ENCODE assay signal across 21 mouse cellular contexts in the genomic region with DNA sequence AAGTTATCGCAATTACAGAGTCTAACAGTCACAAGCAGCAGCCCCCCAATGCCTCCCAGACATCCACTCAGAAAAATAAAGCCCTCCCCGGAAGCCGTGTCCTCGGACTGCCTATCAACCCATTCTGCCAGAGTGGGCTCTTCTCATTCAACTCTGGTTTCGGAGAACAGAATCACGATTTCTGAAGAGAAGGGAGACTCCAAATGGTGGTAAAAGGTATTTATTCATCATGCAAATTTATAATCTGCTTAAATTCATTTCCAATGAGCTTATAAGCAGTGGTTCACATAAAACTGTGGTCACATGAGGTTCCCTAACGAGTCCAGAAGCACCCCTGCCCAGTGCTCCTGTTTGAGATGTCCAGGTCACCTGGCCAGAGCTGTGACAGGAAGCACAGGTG. TPM values are rescaled to one million over a fixed set of nuclear protein-coding genes. Genes with fewer than 3 reads are reported as not detected.
A peak's percentile ranks its signal among the peaks of the same experiment; 100 is the strongest.
DNase-seq lines count a peak whose midpoint lies in the region; ATAC-seq and TF ChIP-seq lines count a peak whose summit lies in the region.
"Had no signal": no experiment of that assay in that cellular context is flagged by ENCODE, and none has a peak within 500 bp of the region (broad histone marks: within the 10 kb centered on the region; RNA-seq: fewer than 3 reads in every experiment).

No protein-coding gene starts in this region.

- WGBS in forebrain, embryonic 14.5 days = 67% methylated on average over 7 of the region's 7 CpGs
- 69% methylated on average over 7 of the region's 7 CpGs for WGBS in forebrain, embryonic 15.5 days
- 62% methylated on average over 7 of the region's 7 CpGs for whole genome bisulfite sequencing in midbrain, embryonic 15.5 days

- no peak overlapping the region for H3K4me2 ChIP-seq in forebrain, embryonic 14.5 days (ENCODE audit: low read length)
- no peak overlapping the region for H3K4me2 ChIP-seq in forebrain, embryonic 15.5 days (replicated peaks)
- peak overlapping the region; percentile 28; the same call in 1 of the 2 replicates for H3K4me2 ChIP-seq in midbrain, embryonic 15.5 days
- H3K4me2 ChIP-seq: heart, embryonic 15.5 days had no signal

- no peak overlapping the region for H3K27ac ChIP-seq in forebrain, embryonic 14.5 days (ENCODE audit: low read depth, low read length)
- H3K27ac ChIP-seq in forebrain, embryonic 15.5 days (replicated peaks) = no peak overlapping the region
- H3K27ac ChIP-seq in left cerebral cortex, adult 2 months = no peak overlapping the region
- peak overlapping the region; percentile 29 for H3K27ac ChIP-seq in ES-Bruce4 (ENCODE audit: insufficient read depth, low read length)
- no peak overlapping the region; the same call in 1 of the 2 replicates for H3K27ac ChIP-seq in midbrain, embryonic 15.5 days
- H3K27ac ChIP-seq: heart, embryonic 15.5 days had no signal

- ATAC-seq in forebrain, embryonic 14.5 days = no peak
- ATAC-seq in forebrain, embryonic 15.5 days (replicated peaks) = no peak
- no peak for ATAC-seq in midbrain, embryonic 15.5 days (replicated peaks)
- ATAC-seq: Patski had no signal

- no peak overlapping the region for H3K9ac ChIP-seq in forebrain, embryonic 14.5 days (ENCODE audit: low read length)
- no peak overlapping the region for H3K9ac ChIP-seq in forebrain, embryonic 15.5 days (replicated peaks)
- H3K9ac ChIP-seq in ES-Bruce4 (ENCODE audit: low read depth, poor library complexity, severe bottlenecking) = no peak overlapping the region
- H3K9ac ChIP-seq in midbrain, embryonic 15.5 days = no peak overlapping the region
- H3K9ac ChIP-seq: heart, embryonic 15.5 days had no signal

- DNase-seq in forebrain, embryonic 14.5 days (ENCODE audit: low spot score) = peak; percentile 15
- DNase-seq in left cerebral cortex, adult 2 months (ENCODE audit: extremely low spot score in 1 of 2, low spot score in 2 of 2) = no peak
- DNase-seq in left cerebral cortex, postnatal 36 days (ENCODE audit: low spot score in 2 of 2) = no peak
- no peak for DNase-seq in thymus, postnatal 0 days (ENCODE audit: low spot score)
- no peak for DNase-seq in right cerebral cortex, postnatal 4 days
- DNase-seq: cerebellum, adult 11-12 months; lung, adult 2 months; right cerebral cortex, adult 18-20 months had no signal

- peaks cover 25% of the 10 kb centered on the region for H3K36me3 ChIP-seq in forebrain, embryonic 14.5 days (ENCODE audit: control insufficient read depth, insufficient read depth, low read length)
- peaks cover 5% of the 10 kb centered on the region for H3K36me3 ChIP-seq in forebrain, embryonic 15.5 days
- peaks cover 17% of the 10 kb centered on the region for H3K36me3 ChIP-seq in ES-Bruce4 (ENCODE audit: control insufficient read depth, insufficient read depth, low read length, poor library complexity, severe bottlenecking)
- H3K36me3 ChIP-seq in midbrain, embryonic 15.5 days (replicated peaks) = 0 out of 2 replicates have a peak, but pooled peaks cover 3% of the 10 kb centered on the region

- no peaks in the 10 kb centered on the region for H3K9me3 ChIP-seq in forebrain, embryonic 14.5 days (replicated peaks; ENCODE audit: control insufficient read depth, low read length)
- no peaks in the 10 kb centered on the region for H3K9me3 ChIP-seq in forebrain, embryonic 15.5 days
- H3K9me3 ChIP-seq in ES-Bruce4 (replicated peaks; ENCODE audit: control insufficient read depth, insufficient read depth, low read length, poor library complexity, severe bottlenecking) = no peaks in the 10 kb centered on the region
- H3K9me3 ChIP-seq in midbrain, embryonic 15.5 days = no peaks in the 10 kb centered on the region
- H3K9me3 ChIP-seq: heart, embryonic 15.5 days had no signal

- no peaks in the 10 kb centered on the region for H3K27me3 ChIP-seq in forebrain, embryonic 14.5 days (replicated peaks; ENCODE audit: control insufficient read depth, insufficient read depth, low read length)
- H3K27me3 ChIP-seq in forebrain, embryonic 15.5 days = no peaks in the 10 kb centered on the region
- H3K27me3 ChIP-seq in ES-Bruce4 (ENCODE audit: control insufficient read depth, insufficient read depth, low read length, poor library complexity, severe bottlenecking) = no peaks in the 10 kb centered on the region
- no peaks in the 10 kb centered on the region for H3K27me3 ChIP-seq in midbrain, embryonic 15.5 days (replicated peaks)
- H3K27me3 ChIP-seq: heart, embryonic 15.5 days; Patski had no signal

- no peaks in the 10 kb centered on the region for H3K4me1 ChIP-seq in forebrain, embryonic 14.5 days (ENCODE audit: control insufficient read depth, insufficient read depth, low read length)
- no peaks in the 10 kb centered on the region for H3K4me1 ChIP-seq in forebrain, embryonic 15.5 days
- H3K4me1 ChIP-seq in ES-Bruce4 (ENCODE audit: control insufficient read depth, insufficient read depth, low read length) = peaks cover 13% of the 10 kb centered on the region
- no peaks in the 10 kb centered on the region for H3K4me1 ChIP-seq in midbrain, embryonic 15.5 days
- H3K4me1 ChIP-seq: heart, embryonic 15.5 days had no signal

- TF ChIP-seq CTCF in left cerebral cortex, adult 2 months (IDR thresholded peaks at IDR 0.05) = peak; percentile 12
- TF ChIP-seq CTCF in ES-Bruce4 (IDR thresholded peaks at IDR 0.05; ENCODE audit: low read depth, low read length) = no peak

- intact Hi-C loops in left cerebral cortex, adult 2 months (cut with DNase I) = no loop called here
- intact Hi-C loops in left cerebral cortex, postnatal 36 days (cut with DNase I) = loop anchor here (5.0 kb wide), 1 partner anchor 80 kb away; no protein-coding TSS in a partner anchor

- H3K4me3 ChIP-seq in forebrain, embryonic 14.5 days (ENCODE audit: low read depth, low read length) = no peak overlapping the region
- no peak overlapping the region for H3K4me3 ChIP-seq in forebrain, embryonic 15.5 days
- H3K4me3 ChIP-seq in left cerebral cortex, adult 2 months = 0 out of 2 replicates have a peak overlapping the region, but pooled peaks have one; percentile 11
- no peak overlapping the region for H3K4me3 ChIP-seq in ES-Bruce4 (ENCODE audit: low read depth, low read length)
- H3K4me3 ChIP-seq in midbrain, embryonic 15.5 days = 0 out of 2 replicates have a peak overlapping the region, but pooled peaks have one; percentile 12
- H3K4me3 ChIP-seq: heart, embryonic 15.5 days had no signal

- TF ChIP-seq EP300 in ES-Bruce4 (IDR thresholded peaks at IDR 0.05; ENCODE audit: insufficient read depth, low read depth, low read length) = no peak

- no peak for TF ChIP-seq POLR2A in ES-Bruce4 (IDR thresholded peaks at IDR 0.05; ENCODE audit: insufficient read depth, low read length)

RNA-seq across cellular contexts. Expression of a gene that starts 42.7 kb away (rescaled TPM):
- not detected in 2 replicates for polyA plus RNA-seq in forebrain, embryonic 14.5 days (2014; fragmentation: Nextera tagmentation; extraction: Ambion mirVana)
- polyA plus RNA-seq in forebrain, embryonic 15.5 days (2015; fragmentation: Nextera tagmentation; extraction: Ambion mirVana) = not detected in 2 replicates
- not detected for total RNA-seq in left cerebral cortex, adult 2 months (2021)
- not detected for total RNA-seq in left cerebral cortex, postnatal 36 days (2021)
- 3.1 and 4.5 TPM in 2 replicates for polyA plus RNA-seq in ES-Bruce4 (2011; ENCODE audit: insufficient read depth, insufficient read length, low read depth, missing spikeins)
- not detected in 2 replicates for polyA plus RNA-seq in midbrain, embryonic 15.5 days (2015; fragmentation: Nextera tagmentation; extraction: Ambion mirVana)
- polyA plus RNA-seq in thymus, postnatal 0 days (2015; fragmentation: Nextera tagmentation; extraction: Ambion mirVana) = 1.1 and 1.2 TPM in 2 replicates
- total RNA-seq: common myeloid progenitor, adult 5-6 weeks; layer of hippocampus, postnatal 14 days; left cerebral cortex, postnatal 25 days had no signal
- polyA plus RNA-seq: embryonic facial prominence, embryonic 14.5 days; forebrain, embryonic 11.5 days; liver, adult 2 months; lung, adult 2 months; urinary bladder, adult 2 months had no signal

RNA-seq across cellular contexts. Expression of a gene that starts 48.3 kb away (rescaled TPM):
- 14.6 and 15.3 TPM in 2 replicates for polyA plus RNA-seq in forebrain, embryonic 14.5 days (2014; fragmentation: Nextera tagmentation; extraction: Ambion mirVana)
- polyA plus RNA-seq in forebrain, embryonic 15.5 days (2015; fragmentation: Nextera tagmentation; extraction: Ambion mirVana) = 22.0 and 27.1 TPM in 2 replicates
- total RNA-seq in left cerebral cortex, adult 2 months (2021) = under 1 TPM; 0.23 to 0.45 TPM
- under 1 TPM in 1 of 2 experiments, not detected in 1; 0.27 TPM for total RNA-seq in left cerebral cortex, postnatal 36 days (2021)
- polyA plus RNA-seq in ES-Bruce4 (2011; ENCODE audit: insufficient read depth, insufficient read length, low read depth, missing spikeins) = 379 and 392 TPM in 2 replicates
- 14.6 and 15.7 TPM in 2 replicates for polyA plus RNA-seq in midbrain, embryonic 15.5 days (2015; fragmentation: Nextera tagmentation; extraction: Ambion mirVana)
- 1.3 and 1.5 TPM in 2 replicates for polyA plus RNA-seq in thymus, postnatal 0 days (2015; fragmentation: Nextera tagmentation; extraction: Ambion mirVana)
- total RNA-seq: common myeloid progenitor, adult 5-6 weeks; liver, adult 2 months; neutrophil, adult 5-6 weeks had no signal
- polyA plus RNA-seq: liver, adult 2 months had no signal

Comparison
In these comparisons a context has a peak if more than half of its experiments do, and no peak if none do; other contexts are left out.
1. H3K4me3 ChIP-seq: peak in left cerebral cortex, adult 2 months (single experiment) and midbrain, embryonic 15.5 days (single experiment); none in forebrain, embryonic 14.5 days (single experiment), forebrain, embryonic 15.5 days (single experiment) and ES-Bruce4 (single experiment).
2. RNA of a gene that starts 48.3 kb away (polyA plus RNA-seq): 379 to 392 TPM in ES-Bruce4; 22.0 to 27.1 TPM in forebrain, embryonic 15.5 days, 14.6 to 15.3 TPM in forebrain, embryonic 14.5 days, 14.6 to 15.7 TPM in midbrain, embryonic 15.5 days and 1.3 to 1.5 TPM in thymus, postnatal 0 days; every median in the first group is over 10 times any median in the second.